Mouse (Mus musculus) thymus, adult 18-20 months (tissue): Measurements from ENCODE around the gene Gm28168.
"Not testable (repeated sequence)": the region's sequence is repeated elsewhere in the genome, so short reads cannot be mapped to it uniquely, and the experiment has no call there.

Source experiments
- DNase-seq, 2 experiments: peaks; one replicate each; pipeline ENCODE4 v3.0.0; 2022; ENCODE audit warnings: mixed read lengths in 2 of 2

Gene Gm28168

DNA sequence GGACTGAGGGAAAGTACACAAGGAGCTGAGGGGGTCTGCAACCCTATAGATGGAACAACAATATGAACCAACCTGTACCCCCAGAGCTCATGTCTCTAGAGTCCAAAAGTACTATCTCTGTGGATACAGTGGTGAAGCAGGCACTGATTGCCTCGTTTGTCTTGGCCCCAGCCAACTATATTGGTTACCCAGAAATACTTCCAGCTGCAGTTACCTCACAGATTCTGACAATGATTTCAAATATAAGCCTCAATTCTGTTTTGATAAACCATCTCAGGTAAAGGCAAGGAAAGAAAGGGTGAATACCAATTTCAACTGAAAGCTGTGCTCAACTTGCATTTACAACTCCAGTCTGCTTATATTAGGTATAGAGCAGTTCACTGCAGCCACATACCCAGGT is at the start of gene Gm28168:
Gene Gm28168, plus strand, starts transcription at position 301 of the 400 bp plus-strand sequence.
- DNase-seq = not testable (repeated sequence)

DNA sequence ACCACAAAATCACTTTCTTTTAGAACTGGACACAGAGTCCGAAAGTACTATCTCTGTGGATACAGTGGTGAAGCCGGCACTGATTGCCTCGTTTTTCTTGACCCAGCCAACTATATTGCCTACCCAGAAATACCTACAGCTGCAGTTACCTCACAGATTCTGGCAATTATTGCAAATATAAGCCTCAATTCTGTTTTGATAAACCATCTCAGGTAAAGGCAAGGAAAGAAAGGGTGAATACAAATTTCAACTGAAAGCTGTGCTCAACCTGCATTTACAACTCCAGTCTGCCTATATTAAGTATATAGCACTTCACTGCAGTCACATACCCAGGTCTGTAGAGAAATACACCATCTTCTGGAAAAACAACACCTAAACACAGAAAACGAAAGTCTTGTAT is 37.8 kb downstream of the Gm28168 start, which contains the start of gene Gm7145:
Gene Gm7145, plus strand, starts transcription at position 301 of the 400 bp plus-strand sequence.
- DNase-seq = no peak
